Mouse (Mus musculus) G1E (cell line): ENCODE data around the gene Zbtb18. TPM values are rescaled to one million over a fixed set of nuclear protein-coding genes. Genes with fewer than 3 reads are reported as not detected.

Experiments used
- ATAC-seq: 2 replicates; pipeline ENCODE4 v1.8.0; 2016; ENCODE audit warnings: mild to moderate bottlenecking; ENCODE audit not compliant: insufficient number of reproducible peaks, poor library complexity, low FRiP score, severe bottlenecking; ENCODE audit errors: extremely low read depth
- DNase-seq: peaks from one replicate; pipeline ENCODE4 v3.0.0; 2012; ENCODE audit warnings: low spot score
- H3K27me3 ChIP-seq: 2 replicates; pipeline ENCODE4 v1.6.1; 2012; ENCODE audit warnings: mild to moderate bottlenecking, low read length, inconsistent platforms; ENCODE audit not compliant: insufficient read depth
- H3K36me3 ChIP-seq: replicated peaks from 2 replicates; pipeline ENCODE3; 2012; ENCODE audit warnings: mild to moderate bottlenecking, inconsistent platforms
- H3K4me1 ChIP-seq: 2 replicates; pipeline ENCODE4 v1.6.1; 2012; ENCODE audit warnings: low read depth, low read length, inconsistent platforms, mixed read lengths; ENCODE audit not compliant: insufficient read depth
- H3K4me3 ChIP-seq: 2 replicates; pipeline ENCODE4 v1.5.1; 2012; ENCODE audit warnings: low read depth, mild to moderate bottlenecking, inconsistent platforms, low read length, moderate library complexity, mixed read lengths
- H3K9me3 ChIP-seq: replicated peaks from 2 replicates; pipeline ENCODE4 v1.6.1; 2012; ENCODE audit warnings: inconsistent platforms
- CTCF ChIP-seq: IDR thresholded peaks from 2 replicates; pipeline ENCODE4 v1.5.1; 2012; ENCODE audit warnings: low read depth, low read length, inconsistent platforms, mixed read lengths
- GATA1 ChIP-seq: IDR thresholded peaks from 2 replicates; pipeline ENCODE4 v1.6.1; 2012; ENCODE audit warnings: borderline replicate concordance, low read length, inconsistent platforms, mixed read lengths
- GATA2 ChIP-seq: IDR thresholded peaks from 2 replicates; pipeline ENCODE4 v1.6.1; 2012; ENCODE audit warnings: low read depth, low read length, inconsistent platforms, borderline replicate concordance
- POLR2AphosphoS5 ChIP-seq: IDR thresholded peaks from 2 replicates; pipeline ENCODE4 v1.6.1; 2012; ENCODE audit warnings: low read depth, low read length, inconsistent platforms; ENCODE audit not compliant: insufficient replicate concordance
- TAL1 ChIP-seq: conservative IDR thresholded peaks from 2 replicates; pipeline ENCODE4 v1.6.1; 2012; ENCODE audit warnings: low read depth, low read length, inconsistent platforms, mixed read lengths
- polyA plus RNA-seq: library from polyadenylated mRNA; stranded (reverse); fragments of >175 nt; gene quantifications from 2 replicates; pipeline ENCODE4 v1.2.3, GENCODE M21; 2012
- total RNA-seq, 2 experiments: library from RNA; stranded (forward) in 1 of 2; stranded (reverse) in 1 of 2; fragments of 200-1000 nt in 1 of 2; fragments of >200 nt in 1 of 2; fragmentation: Nextera tagmentation in 1 of 2; gene quantifications; 2 replicates each; pipeline ENCODE4 v1.2.3; 2014 to 2017

Zbtb18 gene
- total and polyA plus RNA-seq, 3 experiments: 13.0 to 40.3 (median 16.1) TPM

- ATAC-seq: no peak
- H3K9me3 ChIP-seq: no peaks in the 10 kb centered on the region
- peaks cover 2% of the 10 kb centered on the region; the same call in 1 of the 2 replicates for H3K27me3 ChIP-seq
- TF ChIP-seq POLR2AphosphoS5 (no peak), GATA2 (no peak), CTCF (no peak), GATA1 (no peak)
- no peak for DNase-seq
- H3K4me1 ChIP-seq: no peaks in the 10 kb centered on the region
- no peaks in the 10 kb centered on the region for H3K36me3 ChIP-seq
- no peak overlapping the region for H3K4me3 ChIP-seq
Observed at GRCm38 (mm10) chr1:177455466-177455865, 13.3 kb downstream of the Zbtb18 start.

- DNase-seq: no peak
- no peaks in the 10 kb centered on the region for H3K4me1 ChIP-seq
Observed at GRCm38 (mm10) chr1:177456208-177456607, 14.1 kb downstream of the Zbtb18 start.

GRCm38 (mm10) chr1:177456772-177457171 lies 14.6 kb downstream of the Zbtb18 start:
- no peak for TF ChIP-seq CTCF
- no peak for TF ChIP-seq TAL1
- no peak for TF ChIP-seq GATA1
- TF ChIP-seq POLR2AphosphoS5: no peak
- no peak for TF ChIP-seq GATA2
- H3K4me1 ChIP-seq: no peaks in the 10 kb centered on the region
- no peak for ATAC-seq
- H3K4me3 ChIP-seq: no peak overlapping the region
- no peaks in the 10 kb centered on the region for H3K9me3 ChIP-seq
- DNase-seq: no peak
- no peaks in the 10 kb centered on the region for H3K36me3 ChIP-seq
- peaks cover 5% of the 10 kb centered on the region; the same call in 1 of the 2 replicates for H3K27me3 ChIP-seq

More at GRCm38 (mm10) chr1:177456208-177456607, 14.1 kb downstream of the Zbtb18 start:
- Histone ChIP-seq H3K4me3 (no peak overlapping the region), H3K27me3 (peaks cover 5% of the 10 kb centered on the region; the same call in 1 of the 2 replicates), H3K9me3 (no peaks in the 10 kb centered on the region), H3K36me3 (no peaks in the 10 kb centered on the region)
- ATAC-seq: no peak
- TF ChIP-seq POLR2AphosphoS5 (no peak), TAL1 (no peak), CTCF (no peak), GATA1 (no peak), GATA2 (no peak)

GRCm38 (mm10) chr1:177457981-177458380 lies 15.8 kb downstream of the Zbtb18 start:
- TF ChIP-seq CTCF: no peak
- TF ChIP-seq GATA2: no peak
- TF ChIP-seq GATA1: no peak
- no peak for TF ChIP-seq POLR2AphosphoS5
- no peak for TF ChIP-seq TAL1
- H3K36me3 ChIP-seq: no peaks in the 10 kb centered on the region
- no peak for ATAC-seq
- H3K9me3 ChIP-seq: no peaks in the 10 kb centered on the region
- H3K4me3 ChIP-seq: no peak overlapping the region
- no peaks in the 10 kb centered on the region for H3K4me1 ChIP-seq
- H3K27me3 ChIP-seq: peaks cover 5% of the 10 kb centered on the region; the same call in 1 of the 2 replicates
- DNase-seq: no peak

GRCm38 (mm10) chr1:177458456-177459389 lies 16.6 kb downstream of the Zbtb18 start:
- DNase-seq: no peak
- TF ChIP-seq TAL1 (no peak), CTCF (no peak), GATA2 (no peak)

GRCm38 (mm10) chr1:177459536-177459935 lies 17.4 kb downstream of the Zbtb18 start:
- Histone ChIP-seq H3K36me3 (no peaks in the 10 kb centered on the region), H3K4me1 (no peaks in the 10 kb centered on the region), H3K9me3 (no peaks in the 10 kb centered on the region), H3K4me3 (no peak overlapping the region), H3K27me3 (peaks cover 5% of the 10 kb centered on the region; the same call in 1 of the 2 replicates)
- TF ChIP-seq GATA2 (no peak), TAL1 (no peak), POLR2AphosphoS5 (no peak), GATA1 (no peak), CTCF (no peak)
- ATAC-seq (no peak), DNase-seq (no peak)

More at GRCm38 (mm10) chr1:177458456-177459389, 16.6 kb downstream of the Zbtb18 start:
- H3K4me1 ChIP-seq: no peaks in the 10 kb centered on the region
- H3K27me3 ChIP-seq: peaks cover 5% of the 10 kb centered on the region; the same call in 1 of the 2 replicates
- no peaks in the 10 kb centered on the region for H3K9me3 ChIP-seq
- no peaks in the 10 kb centered on the region for H3K36me3 ChIP-seq
- no peak overlapping the region for H3K4me3 ChIP-seq
- no peak for ATAC-seq

- TF ChIP-seq GATA2 (no peak), POLR2AphosphoS5 (no peak), CTCF (no peak), GATA1 (no peak), TAL1 (no peak)
- H3K9me3 ChIP-seq: no peaks in the 10 kb centered on the region
- H3K27me3 ChIP-seq: no peaks in the 10 kb centered on the region
- H3K4me1 ChIP-seq: no peaks in the 10 kb centered on the region
- no peaks in the 10 kb centered on the region for H3K36me3 ChIP-seq
- ATAC-seq: no peak
- no peak overlapping the region for H3K4me3 ChIP-seq
- no peak for DNase-seq
Observed at GRCm38 (mm10) chr1:177467150-177467549, 25.0 kb downstream of the Zbtb18 start.
